Mouse (Mus musculus) cerebellum, postnatal 10 days (tissue): ENCODE data around the gene Mfsd7a.

Experiments
- DNase-seq, 2 experiments: peaks; one replicate each; pipeline ENCODE4 v3.0.0; 2021; ENCODE audit warnings: mixed read lengths in 2 of 2

Gene Mfsd7a

DNA sequence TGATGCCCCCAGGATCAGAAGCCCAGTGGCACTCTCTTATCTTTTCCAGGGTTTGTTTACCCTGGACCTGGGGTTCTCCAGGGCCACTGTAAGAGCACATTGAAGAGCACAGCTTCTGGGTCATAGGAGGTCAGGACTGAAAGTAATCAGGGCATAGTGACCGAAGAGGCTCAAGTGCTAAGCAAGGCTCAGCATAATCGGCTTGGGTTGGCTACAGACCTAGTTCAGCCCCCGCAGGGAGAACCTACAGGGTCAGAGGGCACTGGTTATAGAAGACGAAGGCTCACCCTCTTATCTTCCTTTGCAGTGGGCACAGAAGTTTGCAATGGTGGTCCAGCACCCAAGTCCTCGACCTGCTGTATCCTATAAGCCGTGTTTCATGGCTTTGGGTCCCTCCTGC is 17.5 kb downstream of the Mfsd7a start:
- no peak for DNase-seq

GRCm38 (mm10) chr5:108427186-108427585 is 21.5 kb downstream of the Mfsd7a start:
- DNase-seq, result peak; percentile 79 to 83

DNA sequence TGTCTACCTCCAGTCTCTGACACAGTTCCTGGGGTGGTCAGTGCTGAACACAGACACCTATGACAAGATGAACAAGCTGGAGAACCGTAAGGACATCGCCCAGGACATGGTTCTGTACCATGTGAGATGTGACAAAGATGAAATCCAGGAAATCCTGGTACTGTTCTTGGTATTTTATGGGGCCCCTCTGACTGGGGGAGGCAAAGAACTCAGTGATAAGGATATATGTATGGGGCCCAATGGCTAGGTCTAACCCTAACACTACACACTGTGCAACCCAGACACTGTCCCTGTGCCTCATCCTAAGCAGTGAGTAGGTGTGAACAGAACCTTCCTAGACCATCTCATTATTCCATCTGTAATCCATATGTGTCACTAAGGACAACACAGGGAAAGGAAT is 25.3 kb downstream of the Mfsd7a start:
- DNase-seq, result no peak

DNA sequence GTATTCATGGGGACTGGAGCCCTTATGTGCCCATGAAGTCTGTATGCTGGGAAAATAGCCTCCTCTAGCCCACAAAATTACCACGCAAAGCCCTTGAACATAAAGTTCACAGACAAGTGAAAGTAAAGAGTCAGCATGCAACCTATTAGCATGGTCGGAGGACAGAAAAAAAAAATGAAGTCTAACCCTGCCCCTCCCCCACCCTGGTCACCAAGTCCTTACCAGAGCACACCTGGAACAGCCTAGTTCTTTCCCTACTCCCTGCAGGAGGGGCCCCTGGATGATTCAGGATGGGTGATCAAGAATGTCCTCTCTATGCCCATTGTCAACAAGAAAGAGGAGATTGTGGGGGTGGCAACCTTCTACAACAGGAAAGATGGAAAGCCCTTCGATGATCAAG is 25.9 kb downstream of the Mfsd7a start:
- no peak for DNase-seq

- no peak for DNase-seq
Measured at GRCm38 (mm10) chr5:108414711-108415110, 34.0 kb downstream of the Mfsd7a start.

- DNase-seq, result no peak
Measured at GRCm38 (mm10) chr5:108406977-108407376, 41.7 kb downstream of the Mfsd7a start.

DNA sequence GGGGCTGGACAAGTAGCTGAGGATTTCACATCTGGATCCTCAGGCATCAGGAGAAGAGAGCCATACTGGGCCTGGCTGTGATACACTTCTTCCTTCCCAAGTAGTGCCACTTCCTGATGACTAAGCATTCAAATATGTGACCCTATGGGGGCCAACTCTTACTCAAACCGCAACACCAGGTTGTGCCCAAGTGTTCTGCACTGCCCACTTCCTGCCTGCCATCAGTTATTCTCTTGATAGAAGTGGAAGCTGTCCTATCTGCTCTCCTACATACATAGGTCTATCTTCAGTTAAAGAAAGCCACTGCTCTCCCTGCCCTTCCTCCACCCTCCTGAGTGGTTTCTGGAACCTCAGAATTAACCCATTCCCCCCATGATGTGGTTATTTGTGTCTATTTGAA is 43.2 kb downstream of the Mfsd7a start:
- DNase-seq, result no peak

DNA sequence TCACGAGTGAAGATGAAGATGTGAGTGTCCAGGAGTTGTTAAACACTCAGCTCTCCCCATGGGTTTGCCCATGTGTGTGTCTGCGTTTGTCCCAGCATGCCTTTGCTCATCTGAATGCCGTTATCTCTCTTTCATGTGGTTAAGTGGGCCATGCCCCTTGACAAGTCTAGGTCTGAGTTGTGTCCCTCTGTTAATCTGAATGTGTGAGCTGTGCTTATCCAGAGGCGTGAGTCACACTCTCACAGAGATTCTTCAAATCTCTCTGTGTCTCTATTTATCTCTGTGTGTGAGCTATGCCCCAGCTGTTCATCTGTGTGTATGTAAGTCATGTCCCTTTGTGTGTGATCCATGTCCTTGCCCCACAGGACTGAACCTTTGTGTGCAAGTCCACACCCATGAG is 45.2 kb downstream of the Mfsd7a start:
- no peak for DNase-seq
